Mouse (Mus musculus): ENCODE measurements around the gene Clec5a. TPM values are rescaled to one million over a fixed set of nuclear protein-coding genes. Genes with fewer than 3 reads are reported as not detected.

Gene Clec5a
- polyA plus RNA-seq, 1 experiment from 2014 or later: 10.1 TPM

Other genes with a start within 250 kb of the Clec5a start
- gene E330009J07Rik, start 149.7 kb downstream of the Clec5a start, polyA plus RNA-seq (2015; fragmentation: Nextera tagmentation; extraction: Ambion mirVana): 1.3 and 2.1 TPM in 2 replicates
- gene Wee2, start 146.7 kb downstream of the Clec5a start, polyA plus RNA-seq (2015; fragmentation: Nextera tagmentation; extraction: Ambion mirVana): not detected in 2 replicates
- gene Ssbp1, start 114.5 kb downstream of the Clec5a start, polyA plus RNA-seq (2015; fragmentation: Nextera tagmentation; extraction: Ambion mirVana): 46.8 and 52.3 TPM in 2 replicates
- gene Tas2r137, start 94.6 kb downstream of the Clec5a start, polyA plus RNA-seq (2015; fragmentation: Nextera tagmentation; extraction: Ambion mirVana): not detected in 2 replicates
- not detected in 2 replicates for gene Tas2r108, start 92.3 kb downstream of the Clec5a start, polyA plus RNA-seq (2015; fragmentation: Nextera tagmentation; extraction: Ambion mirVana)
- gene Prss37, start 66.3 kb downstream of the Clec5a start, polyA plus RNA-seq (2015; fragmentation: Nextera tagmentation; extraction: Ambion mirVana): not detected in 2 replicates
- 0.02 TPM in 1 of 2 replicates, not detected in the other for gene Olfr461, start 30.8 kb downstream of the Clec5a start, polyA plus RNA-seq (2015; fragmentation: Nextera tagmentation; extraction: Ambion mirVana)
- not detected in 2 replicates for gene Olfr460, start 16.3 kb downstream of the Clec5a start, polyA plus RNA-seq (2015; fragmentation: Nextera tagmentation; extraction: Ambion mirVana)
- not detected in 2 replicates for gene Tas2r138, start 27.5 kb upstream of the Clec5a start, polyA plus RNA-seq (2015; fragmentation: Nextera tagmentation; extraction: Ambion mirVana)
- gene Mgam, start 43.0 kb upstream of the Clec5a start, polyA plus RNA-seq (2015; fragmentation: Nextera tagmentation; extraction: Ambion mirVana): 3.6 and 3.8 TPM in 2 replicates